Mouse (Mus musculus) liver, embryonic 15.5 days (tissue): ENCODE results near the gene Sncb. TPM values are rescaled to one million over a fixed set of nuclear protein-coding genes. Genes with fewer than 3 reads are reported as not detected.
A peak's percentile ranks its signal among the peaks of the same experiment; 100 is the strongest.

Experiments
- ATAC-seq: fragments of 200-750 bp; cut with Nextera tagmentation; 2 replicates; pipeline ENCODE4 v1.8.0; 2017; ENCODE audit warnings: moderate number of reproducible peaks, mild to moderate bottlenecking, moderate library complexity; ENCODE audit not compliant: insufficient read depth
- H3K27ac ChIP-seq: fragments of 300-500 bp; sonication (generic); replicated peaks from 2 replicates; pipeline ENCODE4 v1.5.1; 2015; ENCODE audit warnings: mild to moderate bottlenecking, inconsistent platforms
- H3K27me3 ChIP-seq: fragments of 300-500 bp; sonication (generic); 2 replicates; pipeline ENCODE4 v1.6.1; 2015; ENCODE audit warnings: mild to moderate bottlenecking, inconsistent platforms
- H3K36me3 ChIP-seq: fragments of 300-500 bp; sonication (generic); replicated peaks from 2 replicates; pipeline ENCODE4 v1.6.1; 2015; ENCODE audit warnings: moderate library complexity, mild to moderate bottlenecking, inconsistent platforms
- H3K4me1 ChIP-seq: fragments of 300-500 bp; sonication (generic); replicated peaks from 2 replicates; pipeline ENCODE4 v1.6.1; 2015; ENCODE audit warnings: inconsistent platforms
- H3K4me2 ChIP-seq: fragments of 300-500 bp; sonication (generic); 2 replicates; pipeline ENCODE4 v1.6.1; 2015; ENCODE audit warnings: moderate library complexity, mild to moderate bottlenecking, inconsistent platforms
- H3K4me3 ChIP-seq: fragments of 300-500 bp; sonication (generic); replicated peaks from 2 replicates; pipeline ENCODE4 v1.5.1; 2015; ENCODE audit warnings: mild to moderate bottlenecking, inconsistent platforms
- H3K9ac ChIP-seq: fragments of 300-500 bp; sonication (generic); 2 replicates; pipeline ENCODE4 v1.6.1; 2015; ENCODE audit warnings: moderate library complexity, mild to moderate bottlenecking, inconsistent platforms
- H3K9me3 ChIP-seq: fragments of 300-500 bp; sonication (generic); replicated peaks from 2 replicates; pipeline ENCODE4 v1.6.1; 2016; ENCODE audit warnings: inconsistent platforms
- WGBS: fragments of 180-500 bp; shearing (Covaris S2); methylation state at CpG from one replicate; pipeline ENCODE4 v1.1.7; 2015; ENCODE audit warnings: mixed read lengths; ENCODE audit not compliant: insufficient replicate concordance; 5-methylcytosine and 5-hydroxymethylcytosine counted together
- polyA plus RNA-seq: library from polyadenylated mRNA; unstranded; fragments of >200 nt; fragmentation: Nextera tagmentation; extraction: Ambion mirVana; gene quantifications from 2 replicates; pipeline ENCODE4 v1.2.1, GENCODE M21; 2015

Sncb gene
- polyA plus RNA-seq: not detected in 2 replicates

DNA sequence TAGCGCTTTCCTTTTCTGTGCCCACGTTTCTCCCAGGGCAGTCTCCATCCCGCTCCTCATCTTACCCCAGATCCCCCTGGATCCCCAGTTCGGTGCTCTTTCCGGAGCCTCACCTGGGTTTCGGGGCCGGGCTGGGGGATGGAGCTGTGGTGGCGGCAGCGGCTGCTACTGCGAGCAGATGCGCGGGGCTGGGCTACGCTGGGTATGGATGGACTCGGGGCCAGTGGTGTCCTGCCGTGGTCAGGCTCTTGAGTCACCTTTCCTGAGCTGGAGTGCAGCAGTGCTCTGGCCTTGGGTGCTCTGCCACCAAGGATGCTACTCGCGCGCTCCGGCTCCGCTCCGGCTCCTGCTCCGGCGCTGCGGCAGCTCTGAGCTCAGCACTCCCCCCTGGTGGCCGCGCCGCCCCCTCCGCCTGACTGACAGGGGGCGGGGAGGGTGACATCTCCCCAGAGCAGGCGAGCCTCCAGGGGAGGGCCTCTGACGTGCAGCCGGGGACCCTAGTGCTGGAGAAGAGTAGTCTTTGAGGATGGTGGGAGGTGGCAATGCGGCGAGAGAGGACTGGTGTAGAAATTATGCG lies at the start of gene Sncb:
Gene Sncb (minus strand): TSS at position 404 of the 577 bp plus-strand sequence.
- 3% methylated on average over 35 of the region's 35 CpGs for WGBS
- Histone ChIP-seq H3K27me3 (peaks cover 53% of the 10 kb centered on the region), H3K36me3 (no peaks in the 10 kb centered on the region), H3K27ac (no peak within 1 kb of the TSS), H3K9me3 (0 out of 2 replicates have a peak, but pooled peaks cover 3% of the 10 kb centered on the region), H3K4me3 (0 out of 2 replicates have a peak within 1 kb of the TSS, but pooled peaks have one; percentile 6), H3K9ac (no peak within 1 kb of the TSS), H3K4me1 (0 out of 2 replicates have a peak, but pooled peaks cover 3% of the 10 kb centered on the region), H3K4me2 (peak within 1 kb of the TSS; percentile 23)
- ATAC-seq: no peak

DNA sequence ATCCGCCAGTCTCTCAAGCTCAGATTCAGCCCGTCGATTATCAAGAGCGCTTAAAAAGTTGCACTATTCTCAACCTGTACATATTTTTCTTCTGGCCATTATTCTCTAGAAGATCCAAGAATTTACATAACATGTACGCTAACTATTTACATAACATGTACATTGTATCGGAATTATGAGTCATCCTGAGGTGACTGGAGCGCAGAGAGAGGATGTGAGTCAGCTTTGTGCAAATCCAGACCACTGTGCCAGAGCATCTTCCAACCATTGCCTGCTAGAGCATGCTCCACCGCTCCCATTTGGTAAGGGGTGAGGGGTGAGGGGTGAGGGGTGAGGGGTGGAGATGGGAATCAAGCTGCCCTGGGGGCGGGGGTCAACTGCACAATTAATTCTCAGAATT lies 47.0 kb upstream of the Sncb start:
- no peak for ATAC-seq
- Histone ChIP-seq H3K36me3 (no peaks in the 10 kb centered on the region), H3K4me2 (no peak overlapping the region), H3K4me3 (no peak overlapping the region), H3K9me3 (no peaks in the 10 kb centered on the region), H3K9ac (no peak overlapping the region), H3K27ac (no peak overlapping the region), H3K27me3 (no peaks in the 10 kb centered on the region), H3K4me1 (no peaks in the 10 kb centered on the region)
- WGBS: 62% methylated on average over 9 of the region's 9 CpGs

DNA sequence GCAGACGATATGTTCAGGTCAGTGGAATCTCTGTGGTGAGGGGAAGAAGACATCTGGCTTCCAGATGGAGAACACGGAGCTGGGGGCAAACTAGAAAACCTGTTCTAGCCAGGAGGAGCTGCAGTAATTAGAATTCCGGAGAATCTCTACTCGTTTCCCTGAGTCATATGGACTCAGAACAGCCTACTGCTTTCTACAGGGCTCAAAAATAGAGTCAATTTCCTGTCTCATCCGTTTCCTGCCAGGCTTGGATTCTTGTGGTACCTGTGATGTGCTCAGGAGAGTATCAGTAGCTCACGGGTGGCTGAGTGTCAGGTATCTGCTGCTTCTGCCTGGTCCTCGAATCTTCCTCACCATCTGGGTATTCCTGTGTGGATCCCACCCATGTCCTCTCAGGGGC lies 45.1 kb upstream of the Sncb start:
- 0 out of 2 replicates have a peak, but pooled peaks cover 2% of the 10 kb centered on the region for H3K27me3 ChIP-seq
- no peaks in the 10 kb centered on the region for H3K36me3 ChIP-seq
- H3K9ac ChIP-seq: no peak overlapping the region
- no peak overlapping the region for H3K4me2 ChIP-seq
- H3K9me3 ChIP-seq: no peaks in the 10 kb centered on the region
- no peak overlapping the region for H3K4me3 ChIP-seq
- no peak for ATAC-seq
- 38% methylated on average over 7 of the region's 7 CpGs for WGBS
- H3K27ac ChIP-seq: no peak overlapping the region
- H3K4me1 ChIP-seq: no peaks in the 10 kb centered on the region

DNA sequence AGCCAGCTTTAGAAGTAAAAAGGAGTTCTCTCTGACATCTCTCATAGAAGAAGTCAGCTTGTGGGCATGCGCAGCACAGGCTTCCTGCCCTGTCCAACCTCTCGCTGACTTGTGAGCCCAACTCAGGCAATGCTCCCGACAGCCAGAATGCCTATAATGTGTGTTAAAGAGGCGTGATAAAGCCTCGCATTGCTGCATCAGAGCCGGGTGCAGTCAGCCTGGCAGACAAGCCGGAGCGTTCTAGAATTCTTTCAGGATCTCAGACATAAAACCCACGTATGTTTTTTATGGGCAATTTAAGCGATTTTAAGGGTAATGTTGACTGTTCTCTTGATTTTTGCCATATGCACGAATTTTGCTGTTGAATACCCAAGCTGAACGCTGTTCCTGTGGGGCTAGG lies 41.7 kb upstream of the Sncb start:
- H3K9ac ChIP-seq: no peak overlapping the region
- no peak for ATAC-seq
- H3K27me3 ChIP-seq: peaks cover 21% of the 10 kb centered on the region
- no peak overlapping the region for H3K27ac ChIP-seq
- no peaks in the 10 kb centered on the region for H3K9me3 ChIP-seq
- H3K36me3 ChIP-seq: no peaks in the 10 kb centered on the region
- no peaks in the 10 kb centered on the region for H3K4me1 ChIP-seq
- H3K4me2 ChIP-seq: no peak overlapping the region
- 51% methylated on average over 12 of the region's 12 CpGs for WGBS
- no peak overlapping the region for H3K4me3 ChIP-seq

DNA sequence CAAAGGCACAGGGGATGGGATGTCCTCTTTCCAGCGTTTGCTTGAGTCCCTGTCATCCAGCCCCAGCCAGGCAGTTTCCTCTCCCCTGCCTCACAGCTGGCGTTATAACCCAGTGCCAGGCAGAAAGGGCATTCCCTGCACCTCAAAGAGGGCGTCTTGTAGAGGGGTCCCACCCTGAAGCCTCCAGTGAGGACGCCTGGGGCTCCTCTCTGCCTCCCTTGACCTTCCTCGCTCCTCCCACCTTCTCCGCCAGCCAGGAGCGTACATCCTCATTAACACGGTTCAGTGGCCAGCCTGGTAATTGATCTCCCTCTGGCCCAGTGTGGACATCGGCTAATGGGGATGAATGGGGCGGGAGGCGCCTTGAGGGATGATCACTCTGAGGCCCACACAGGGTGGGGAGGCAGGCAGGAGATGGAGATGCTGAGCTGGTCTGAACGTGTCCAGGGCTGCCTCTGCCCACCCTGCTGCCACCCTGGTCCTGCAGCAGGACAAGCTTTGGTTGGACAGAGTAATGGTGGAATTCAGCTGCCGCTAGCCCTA lies 40.1 kb upstream of the Sncb start:
- no peak overlapping the region for H3K9ac ChIP-seq
- WGBS: 48% methylated on average over 13 of the region's 13 CpGs

DNA sequence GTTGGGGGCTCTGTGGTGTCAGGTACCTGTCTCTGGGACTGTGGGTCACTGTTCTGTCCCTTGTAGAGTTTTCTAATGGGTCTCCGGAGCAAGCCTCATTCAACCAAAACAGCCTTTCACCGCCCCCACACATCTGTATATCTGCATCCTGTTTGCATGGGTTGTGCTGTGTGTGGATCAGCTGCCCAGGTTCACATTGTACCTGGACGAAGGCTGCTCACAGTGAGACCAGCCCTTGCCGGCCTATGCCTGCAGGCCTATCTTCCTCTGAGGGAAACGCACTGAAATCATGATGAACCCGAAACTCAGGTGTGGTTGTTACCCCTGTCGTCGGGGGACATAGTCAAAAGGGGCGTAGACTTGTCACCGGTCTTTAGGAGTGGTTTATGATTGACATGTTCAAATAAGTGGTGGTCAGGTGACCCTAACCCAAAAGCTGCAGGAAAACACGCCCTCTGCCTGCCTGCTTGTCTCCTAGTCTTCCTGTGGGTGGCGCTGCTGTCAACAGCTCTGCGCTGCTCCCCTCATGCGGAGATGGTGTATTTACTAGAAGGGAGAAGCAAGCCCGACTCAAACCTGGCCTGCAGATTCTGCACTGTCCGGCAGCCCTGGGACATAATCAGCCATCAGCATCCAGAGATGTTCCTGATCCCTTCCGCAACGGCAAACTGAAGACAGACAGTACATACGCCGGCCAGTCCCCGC lies 38.9 kb upstream of the Sncb start:
- Histone ChIP-seq H3K27ac (no peak overlapping the region), H3K4me2 (no peak overlapping the region), H3K4me3 (no peak overlapping the region), H3K4me1 (no peaks in the 10 kb centered on the region), H3K9me3 (no peaks in the 10 kb centered on the region), H3K9ac (no peak overlapping the region), H3K27me3 (peaks cover 21% of the 10 kb centered on the region), H3K36me3 (no peaks in the 10 kb centered on the region)
- WGBS: 34% methylated on average over 21 of the region's 21 CpGs
- ATAC-seq: no peak

More for the DNA sequence above, 40.1 kb upstream of the Sncb start:
- H3K27me3 ChIP-seq: peaks cover 21% of the 10 kb centered on the region
- no peak for ATAC-seq
- H3K27ac ChIP-seq: no peak overlapping the region
- no peaks in the 10 kb centered on the region for H3K9me3 ChIP-seq
- no peaks in the 10 kb centered on the region for H3K4me1 ChIP-seq
- H3K36me3 ChIP-seq: no peaks in the 10 kb centered on the region
- H3K4me3 ChIP-seq: no peak overlapping the region
- no peak overlapping the region for H3K4me2 ChIP-seq

DNA sequence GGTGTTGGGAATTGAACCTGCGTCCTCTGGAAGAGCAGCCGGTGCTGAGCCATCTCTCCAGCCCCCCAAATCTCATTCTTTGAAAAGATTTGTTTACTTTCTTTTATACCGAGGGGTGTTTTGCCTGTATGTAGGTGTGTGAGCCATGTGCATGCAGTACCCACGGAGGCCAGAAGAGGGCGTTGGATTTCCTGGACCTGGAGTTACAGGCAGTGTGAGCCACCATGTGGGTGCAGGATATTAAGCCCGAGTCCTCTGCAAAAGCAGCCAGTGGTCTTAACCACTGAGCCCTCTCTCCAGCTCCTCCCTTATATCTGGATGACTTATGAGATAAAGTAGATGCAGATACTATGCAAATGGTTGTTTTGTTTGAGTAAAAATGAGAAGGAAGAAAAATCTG lies 36.6 kb upstream of the Sncb start:
- Histone ChIP-seq H3K4me2 (no peak overlapping the region), H3K27ac (no peak overlapping the region), H3K9me3 (no peaks in the 10 kb centered on the region), H3K4me1 (no peaks in the 10 kb centered on the region), H3K27me3 (peaks cover 21% of the 10 kb centered on the region), H3K9ac (no peak overlapping the region), H3K4me3 (no peak overlapping the region), H3K36me3 (no peaks in the 10 kb centered on the region)
- 48% methylated on average over 6 of the region's 6 CpGs for WGBS
- no peak for ATAC-seq

DNA sequence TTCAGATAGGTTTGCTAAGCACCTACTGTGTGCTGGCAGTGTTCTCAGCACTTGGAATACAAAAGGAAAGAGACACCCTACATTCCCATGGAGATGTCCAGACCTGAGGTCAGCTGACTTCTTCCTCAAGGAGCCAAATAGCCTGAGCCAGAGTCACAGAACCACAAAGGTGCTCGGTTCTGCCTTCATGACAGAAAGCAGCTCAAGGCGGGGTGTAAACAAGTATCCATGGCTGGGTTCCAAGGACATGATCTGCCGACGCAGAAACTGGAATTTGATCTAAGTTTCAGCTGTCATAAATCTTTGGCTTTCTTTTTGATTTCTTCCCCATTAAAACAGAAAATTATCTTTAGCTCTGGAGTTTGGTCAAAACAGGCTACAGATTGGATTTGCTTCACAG lies 33.8 kb upstream of the Sncb start:
- 67% methylated on average over 4 of the region's 4 CpGs for WGBS
- Histone ChIP-seq H3K4me2 (no peak overlapping the region), H3K9ac (no peak overlapping the region), H3K9me3 (no peaks in the 10 kb centered on the region), H3K4me3 (no peak overlapping the region), H3K4me1 (no peaks in the 10 kb centered on the region), H3K36me3 (no peaks in the 10 kb centered on the region), H3K27me3 (peaks cover 17% of the 10 kb centered on the region), H3K27ac (no peak overlapping the region)
- ATAC-seq: no peak

DNA sequence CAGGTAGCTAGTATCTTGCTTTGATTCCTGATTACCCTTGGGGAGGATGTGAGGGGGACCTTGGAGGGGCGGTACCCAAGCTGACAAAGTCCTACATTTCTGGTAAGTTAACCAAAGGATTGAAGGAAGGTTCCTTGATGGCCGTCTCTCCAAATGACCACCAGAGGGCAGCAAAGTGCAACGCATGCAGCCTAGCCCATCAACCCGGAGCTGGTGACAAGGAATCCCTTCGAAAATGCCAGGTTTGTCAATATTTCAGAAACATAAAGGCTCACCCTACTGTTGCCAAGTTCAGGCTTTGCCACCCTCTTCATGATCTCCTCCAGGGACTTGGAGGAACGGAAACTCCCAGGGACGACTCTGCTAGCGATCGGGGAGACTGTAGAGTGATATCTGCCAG lies 33.3 kb upstream of the Sncb start:
- Histone ChIP-seq H3K9me3 (no peaks in the 10 kb centered on the region), H3K4me1 (no peaks in the 10 kb centered on the region), H3K36me3 (no peaks in the 10 kb centered on the region), H3K4me2 (no peak overlapping the region), H3K9ac (no peak overlapping the region), H3K27ac (no peak overlapping the region), H3K4me3 (no peak overlapping the region), H3K27me3 (peaks cover 13% of the 10 kb centered on the region)
- WGBS: 20% methylated on average over 9 of the region's 9 CpGs
- no peak for ATAC-seq

DNA sequence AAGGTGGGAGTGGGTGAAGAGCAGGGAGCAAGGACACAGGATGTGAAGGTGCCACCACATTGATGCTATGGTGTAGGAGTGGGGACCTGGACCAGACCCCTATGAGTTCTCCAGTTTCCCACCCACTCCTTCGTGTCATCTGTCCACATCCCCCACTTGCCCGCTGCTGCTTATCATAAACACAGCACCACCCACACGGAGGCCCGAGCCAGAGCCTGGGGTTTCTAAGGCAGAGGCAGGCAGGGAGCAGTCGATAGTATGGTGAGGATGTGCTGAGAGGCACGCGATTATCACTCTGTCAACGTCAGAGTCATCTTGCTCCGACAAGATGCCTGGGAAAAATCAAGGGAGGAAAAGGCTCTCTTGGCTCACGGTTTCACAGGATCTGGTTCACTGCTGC lies 32.3 kb upstream of the Sncb start:
- no peak overlapping the region for H3K9ac ChIP-seq
- no peak overlapping the region for H3K4me2 ChIP-seq
- H3K4me1 ChIP-seq: no peaks in the 10 kb centered on the region
- no peak overlapping the region for H3K4me3 ChIP-seq
- 49% methylated on average over 10 of the region's 10 CpGs for WGBS
- no peak overlapping the region for H3K27ac ChIP-seq
- no peaks in the 10 kb centered on the region for H3K36me3 ChIP-seq
- H3K9me3 ChIP-seq: no peaks in the 10 kb centered on the region
- no peak for ATAC-seq
- H3K27me3 ChIP-seq: peaks cover 10% of the 10 kb centered on the region; the same call in 1 of the 2 replicates

DNA sequence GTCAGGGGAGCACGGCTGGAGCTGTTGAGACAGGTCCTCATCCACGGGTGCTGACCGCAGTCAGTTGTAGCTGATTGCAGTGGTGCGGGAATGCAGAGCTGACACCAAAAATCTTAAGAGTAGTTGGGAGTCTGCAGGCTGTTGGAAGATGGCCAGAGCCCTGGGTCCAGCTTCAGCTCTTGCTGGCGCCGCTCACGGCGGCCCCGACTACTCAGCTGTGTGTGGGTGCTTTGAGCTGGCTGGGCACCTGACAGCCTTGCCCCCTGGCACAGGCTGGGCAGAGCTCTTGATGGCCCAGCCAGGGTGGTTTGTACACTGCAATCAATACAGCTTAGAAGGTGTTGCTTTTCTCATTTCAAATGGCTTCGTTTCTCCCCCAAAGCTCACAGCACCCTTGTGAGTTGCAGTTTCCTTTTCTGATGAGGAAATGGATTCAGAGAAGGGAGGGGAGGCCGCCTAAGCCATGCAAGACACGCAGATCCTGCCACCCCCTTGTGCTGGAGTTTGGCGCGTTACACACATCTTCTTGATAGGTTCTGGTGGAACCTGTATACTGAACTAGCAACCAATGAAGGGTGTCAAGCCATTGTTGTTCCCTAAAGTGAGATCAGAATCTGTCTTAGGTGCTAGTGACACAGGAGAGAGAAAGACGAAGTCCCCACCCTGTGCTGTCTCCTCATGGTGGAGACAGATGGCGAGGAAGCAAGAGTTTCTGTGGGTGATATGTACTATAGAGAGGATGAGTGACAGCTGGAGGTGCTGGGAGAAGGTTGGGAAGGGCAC lies 31.7 kb upstream of the Sncb start:
- WGBS: 61% methylated on average over 16 of the region's 16 CpGs
- Histone ChIP-seq H3K27ac (no peak overlapping the region), H3K9ac (no peak overlapping the region), H3K4me3 (no peak overlapping the region), H3K4me1 (no peaks in the 10 kb centered on the region), H3K27me3 (peaks cover 14% of the 10 kb centered on the region; the same call in 1 of the 2 replicates), H3K4me2 (no peak overlapping the region), H3K9me3 (no peaks in the 10 kb centered on the region), H3K36me3 (no peaks in the 10 kb centered on the region)
- no peak for ATAC-seq
